Mouse (Mus musculus) megakaryocyte, embryonic 14.5 days (primary cell): ENCODE results near the gene Upk1b. TPM values are rescaled to one million over a fixed set of nuclear protein-coding genes. Genes with fewer than 3 reads are reported as not detected.
"Not testable (repeated sequence)": the region's sequence is repeated elsewhere in the genome, so short reads cannot be mapped to it uniquely, and the experiment has no call there.

Source experiments
- H3K27me3 ChIP-seq: replicated peaks from 2 replicates; pipeline ENCODE3; 2012; ENCODE audit warnings: inconsistent platforms
- H3K36me3 ChIP-seq: replicated peaks from 2 replicates; pipeline ENCODE3; 2012; ENCODE audit warnings: low read length, inconsistent platforms, mixed read lengths
- H3K4me1 ChIP-seq: 2 replicates; pipeline ENCODE4 v1.6.1; 2012; ENCODE audit warnings: inconsistent platforms
- H3K4me3 ChIP-seq: replicated peaks from 2 replicates; pipeline ENCODE3; 2012; ENCODE audit warnings: moderate library complexity, mild to moderate bottlenecking, inconsistent platforms
- H3K9me3 ChIP-seq: 2 replicates; pipeline ENCODE4 v1.6.1; 2012; ENCODE audit warnings: inconsistent platforms
- FLI1 ChIP-seq: IDR thresholded peaks from 2 replicates; pipeline ENCODE4 v1.6.1; 2012; ENCODE audit warnings: low read length, inconsistent platforms, mixed read lengths
- GATA1 ChIP-seq: IDR thresholded peaks from 3 replicates; pipeline ENCODE4 v1.6.1; 2012; ENCODE audit warnings: mixed read lengths, low read length, inconsistent platforms, borderline replicate concordance
- polyA plus RNA-seq: library from polyadenylated mRNA; stranded (reverse); fragments of >175 nt; gene quantifications from 2 replicates; pipeline ENCODE4 v1.2.3, GENCODE M21; 2012; ENCODE audit warnings: low replicate concordance; ENCODE audit not compliant: insufficient read depth

Upk1b gene
- not detected in 2 replicates for polyA plus RNA-seq

- Histone ChIP-seq H3K27me3 (peaks cover 4% of the 10 kb centered on the region), H3K9me3 (no peaks in the 10 kb centered on the region), H3K4me3 (no peak within 1 kb of the TSS), H3K36me3 (no peaks in the 10 kb centered on the region), H3K4me1 (no peaks in the 10 kb centered on the region)
- TF ChIP-seq FLI1 (no peak), GATA1 (no peak)
Measured at GRCm38 (mm10) chr16:38800091-38800490, at the start of gene Upk1b. Gene Upk1b (minus strand): TSS chr16:38800328.

- H3K4me1 ChIP-seq, result no peaks in the 10 kb centered on the region
- no peaks in the 10 kb centered on the region for H3K9me3 ChIP-seq
- TF ChIP-seq FLI1 (no peak), GATA1 (no peak)
- H3K27me3 ChIP-seq, result no peaks in the 10 kb centered on the region
- no peak within 1 kb of the TSS for H3K4me3 ChIP-seq
- H3K36me3 ChIP-seq, result no peaks in the 10 kb centered on the region
Measured at GRCm38 (mm10) chr16:38828649-38829048, 28.5 kb upstream of the Upk1b start, which contains the start of gene 4930435E12Rik. Gene 4930435E12Rik (minus strand): TSS chr16:38828749.

- TF ChIP-seq GATA1 (no peak), FLI1 (no peak)
- Histone ChIP-seq H3K27me3 (peaks cover 2% of the 10 kb centered on the region), H3K4me1 (no peaks in the 10 kb centered on the region), H3K4me3 (no peak overlapping the region), H3K36me3 (no peaks in the 10 kb centered on the region), H3K9me3 (peaks cover 22% of the 10 kb centered on the region)
Measured at GRCm38 (mm10) chr16:38812521-38812920, 12.4 kb upstream of the Upk1b start.

GRCm38 (mm10) chr16:38810196-38810595 is 10.1 kb upstream of the Upk1b start:
- no peaks in the 10 kb centered on the region for H3K4me1 ChIP-seq
- H3K27me3 ChIP-seq, result no peaks in the 10 kb centered on the region
- peaks cover 22% of the 10 kb centered on the region for H3K9me3 ChIP-seq
- H3K36me3 ChIP-seq, result no peaks in the 10 kb centered on the region
- no peak for TF ChIP-seq FLI1
- TF ChIP-seq GATA1, result no peak
- no peak overlapping the region for H3K4me3 ChIP-seq

GRCm38 (mm10) chr16:38807796-38808195 is 7.7 kb upstream of the Upk1b start:
- H3K9me3 ChIP-seq, result peaks cover 22% of the 10 kb centered on the region
- H3K36me3 ChIP-seq, H3K4me3 ChIP-seq, H3K4me1 ChIP-seq, H3K27me3 ChIP-seq: not testable (repeated sequence)

- no peaks in the 10 kb centered on the region for H3K36me3 ChIP-seq
- H3K4me1 ChIP-seq, result no peaks in the 10 kb centered on the region
- H3K27me3 ChIP-seq, result peaks cover 4% of the 10 kb centered on the region
- no peak overlapping the region for H3K4me3 ChIP-seq
- TF ChIP-seq GATA1 (no peak), FLI1 (no peak)
- H3K9me3 ChIP-seq, result no peaks in the 10 kb centered on the region
Measured at GRCm38 (mm10) chr16:38798957-38799450, 1.1 kb downstream of the Upk1b start.

GRCm38 (mm10) chr16:38793120-38793519 is 7.0 kb downstream of the Upk1b start:
- Histone ChIP-seq H3K36me3 (no peaks in the 10 kb centered on the region), H3K4me3 (no peak overlapping the region), H3K9me3 (no peaks in the 10 kb centered on the region), H3K4me1 (no peaks in the 10 kb centered on the region), H3K27me3 (no peaks in the 10 kb centered on the region)
- TF ChIP-seq GATA1 (no peak), FLI1 (no peak)

- Histone ChIP-seq H3K27me3 (peaks cover 2% of the 10 kb centered on the region), H3K4me3 (no peak overlapping the region), H3K4me1 (no peaks in the 10 kb centered on the region)
Measured at GRCm38 (mm10) chr16:38789966-38790365, 10.2 kb downstream of the Upk1b start.

GRCm38 (mm10) chr16:38789016-38789415 is 11.1 kb downstream of the Upk1b start:
- no peaks in the 10 kb centered on the region for H3K4me1 ChIP-seq
- no peaks in the 10 kb centered on the region for H3K9me3 ChIP-seq
- no peaks in the 10 kb centered on the region for H3K36me3 ChIP-seq
- H3K4me3 ChIP-seq, result no peak overlapping the region
- peaks cover 2% of the 10 kb centered on the region for H3K27me3 ChIP-seq
- no peak for TF ChIP-seq FLI1
- TF ChIP-seq GATA1, result no peak

More at GRCm38 (mm10) chr16:38789966-38790365, 10.2 kb downstream of the Upk1b start:
- H3K9me3 ChIP-seq, result no peaks in the 10 kb centered on the region
- TF ChIP-seq GATA1, result no peak
- TF ChIP-seq FLI1, result no peak
- H3K36me3 ChIP-seq, result no peaks in the 10 kb centered on the region

- Histone ChIP-seq H3K27me3 (peaks cover 3% of the 10 kb centered on the region), H3K9me3 (no peaks in the 10 kb centered on the region), H3K4me3 (no peak overlapping the region), H3K4me1 (no peaks in the 10 kb centered on the region), H3K36me3 (no peaks in the 10 kb centered on the region)
- TF ChIP-seq FLI1 (no peak), GATA1 (no peak)
Measured at GRCm38 (mm10) chr16:38785301-38785700, 14.8 kb downstream of the Upk1b start.
